Mouse (Mus musculus) layer of hippocampus, postnatal 36 days (tissue): ENCODE measurements around the gene Gpat2. TPM values are rescaled to one million over a fixed set of nuclear protein-coding genes. Genes with fewer than 3 reads are reported as not detected.

Experiments
- total RNA-seq, 2 experiments: library from RNA; stranded (reverse); gene quantifications; 2 replicates each; pipeline ENCODE4 v1.2.3; 2021

Gene Gpat2
- total RNA-seq, 2 experiments from 2014 or later = 0.20 TPM; not detected in 1

Other genes with a start within 250 kb of the Gpat2 start
- gene 1810024B03Rik, start 216.9 kb upstream of the Gpat2 start, total RNA-seq = under 1 TPM; 0.37 to 0.68 TPM
- 10 to 100 TPM; 90.5 to 91.6 TPM for gene Snrnp200, start 216.8 kb upstream of the Gpat2 start, total RNA-seq
- 10 to 100 TPM; 75.7 to 80.4 TPM for gene Ciao1, start 177.4 kb upstream of the Gpat2 start, total RNA-seq
- gene Tmem127, start 177.3 kb upstream of the Gpat2 start, total RNA-seq = 10 to 100 TPM; 74.8 to 80.4 TPM
- gene Stard7, start 155.0 kb upstream of the Gpat2 start, total RNA-seq = 100 to 1,000 TPM; 115 to 122 TPM
- 1 to 10 TPM in 1 of 2 experiments, under 1 TPM in 1; 0.53 to 1.1 TPM for gene Dusp2, start 89.0 kb upstream of the Gpat2 start, total RNA-seq
- not detected for gene Astl, start 86.6 kb upstream of the Gpat2 start, total RNA-seq
- gene Adra2b, start 62.0 kb upstream of the Gpat2 start, total RNA-seq = under 1 TPM in 1 of 2 experiments, not detected in 1; 0.07 TPM
- 10 to 100 TPM; 15.8 to 18.9 TPM for gene Fahd2a, start 19.4 kb downstream of the Gpat2 start, total RNA-seq
- gene Kcnip3, start 96.9 kb downstream of the Gpat2 start, total RNA-seq = 10 to 100 TPM; 59.6 to 61.7 TPM
- gene Prom2, start 116.3 kb downstream of the Gpat2 start, total RNA-seq = under 1 TPM; 0.07 to 0.08 TPM
- gene Zfp661, start 161.9 kb downstream of the Gpat2 start, total RNA-seq = 1 to 10 TPM; 7.4 to 8.8 TPM
- 10 to 100 TPM; 89.1 to 99.2 TPM for gene Mrps5, start 162.0 kb downstream of the Gpat2 start, total RNA-seq
- 100 to 1,000 TPM; 148 to 160 TPM for gene Mal, start 231.5 kb downstream of the Gpat2 start, total RNA-seq